Mouse (Mus musculus): Measurements from ENCODE around the gene Kmt2e. TPM values are rescaled to one million over a fixed set of nuclear protein-coding genes. Genes with fewer than 3 reads are reported as not detected.

Kmt2e gene
- total RNA-seq, 2 experiments from 2014 or later = 70.8 to 85.1 TPM

DNA sequence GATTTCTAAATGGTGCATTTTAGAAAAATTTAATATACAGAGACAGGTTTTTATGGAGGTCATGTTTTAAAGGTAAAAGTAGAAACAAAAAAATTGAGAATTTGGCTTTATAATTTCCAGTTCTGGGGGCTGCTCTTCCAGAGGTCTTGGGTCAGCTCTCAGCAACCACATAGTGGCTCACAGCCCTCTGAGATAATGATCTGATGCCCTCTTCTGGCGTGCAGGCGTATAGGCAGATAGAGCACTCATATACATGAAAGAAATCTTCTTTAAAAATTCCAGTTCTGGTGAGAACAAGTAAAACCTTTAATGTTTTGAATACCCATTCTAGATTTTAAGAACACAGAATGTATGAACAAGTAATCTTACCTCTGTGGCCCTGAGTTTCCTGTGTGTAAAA, 56.6 kb downstream of the Kmt2e start:
- ATAC-seq (replicated peaks; ENCODE audit: low FRiP score, poor library complexity, severe bottlenecking) = no peak; the same call in 1 of the 2 replicates

GRCm38 (mm10) chr5:23496396-23496795, 62.2 kb downstream of the Kmt2e start:
- ATAC-seq (replicated peaks; ENCODE audit: low FRiP score, poor library complexity, severe bottlenecking) = no peak

GRCm38 (mm10) chr5:23496933-23497332, 62.7 kb downstream of the Kmt2e start:
- ATAC-seq (replicated peaks; ENCODE audit: low FRiP score, poor library complexity, severe bottlenecking) = no peak

DNA sequence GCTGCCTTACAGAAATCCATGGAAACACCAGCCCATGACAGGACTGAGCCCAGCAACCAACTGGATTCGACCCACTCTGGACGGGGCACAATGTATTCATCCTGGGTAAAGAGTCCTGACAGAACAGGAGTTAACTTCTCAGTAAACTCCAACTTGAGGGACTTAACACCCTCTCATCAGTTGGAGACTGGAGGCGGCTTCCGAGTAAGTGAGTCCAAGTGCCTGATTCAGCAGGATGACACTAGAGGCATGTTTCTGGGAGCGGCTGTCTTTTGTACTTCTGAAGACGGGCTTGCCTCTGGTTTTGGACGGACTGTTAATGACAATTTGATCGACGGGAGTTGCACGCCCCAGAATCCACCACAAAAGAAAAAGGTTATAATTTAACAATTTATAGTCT, 63.7 kb downstream of the Kmt2e start:
- no peak for ATAC-seq (replicated peaks; ENCODE audit: low FRiP score, poor library complexity, severe bottlenecking)

- no peak for ATAC-seq (replicated peaks; ENCODE audit: low FRiP score, poor library complexity, severe bottlenecking)
These were observed 65.0 kb downstream of the Kmt2e start for GRCm38 (mm10) chr5:23499257-23499656.

DNA sequence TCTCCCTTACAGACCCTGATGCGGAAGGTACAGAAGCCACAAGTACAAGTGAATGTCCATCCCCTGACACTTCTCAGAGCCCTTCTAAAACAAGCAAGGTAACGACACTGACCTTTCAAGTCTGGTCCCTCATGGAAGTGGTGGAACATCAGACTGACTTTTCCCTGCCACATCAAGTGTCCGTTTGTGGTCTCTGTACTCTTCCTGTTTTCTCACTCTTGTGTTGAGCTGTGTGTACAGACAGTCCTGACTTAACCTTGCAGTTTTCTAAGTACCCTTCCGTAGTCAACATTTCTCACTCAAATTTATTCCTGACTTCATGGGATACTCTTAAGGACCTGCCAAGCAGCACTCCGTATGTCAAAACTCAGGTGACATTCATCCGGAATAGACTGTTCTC, 66.5 kb downstream of the Kmt2e start:
- ATAC-seq (replicated peaks; ENCODE audit: low FRiP score, poor library complexity, severe bottlenecking) = no peak

DNA sequence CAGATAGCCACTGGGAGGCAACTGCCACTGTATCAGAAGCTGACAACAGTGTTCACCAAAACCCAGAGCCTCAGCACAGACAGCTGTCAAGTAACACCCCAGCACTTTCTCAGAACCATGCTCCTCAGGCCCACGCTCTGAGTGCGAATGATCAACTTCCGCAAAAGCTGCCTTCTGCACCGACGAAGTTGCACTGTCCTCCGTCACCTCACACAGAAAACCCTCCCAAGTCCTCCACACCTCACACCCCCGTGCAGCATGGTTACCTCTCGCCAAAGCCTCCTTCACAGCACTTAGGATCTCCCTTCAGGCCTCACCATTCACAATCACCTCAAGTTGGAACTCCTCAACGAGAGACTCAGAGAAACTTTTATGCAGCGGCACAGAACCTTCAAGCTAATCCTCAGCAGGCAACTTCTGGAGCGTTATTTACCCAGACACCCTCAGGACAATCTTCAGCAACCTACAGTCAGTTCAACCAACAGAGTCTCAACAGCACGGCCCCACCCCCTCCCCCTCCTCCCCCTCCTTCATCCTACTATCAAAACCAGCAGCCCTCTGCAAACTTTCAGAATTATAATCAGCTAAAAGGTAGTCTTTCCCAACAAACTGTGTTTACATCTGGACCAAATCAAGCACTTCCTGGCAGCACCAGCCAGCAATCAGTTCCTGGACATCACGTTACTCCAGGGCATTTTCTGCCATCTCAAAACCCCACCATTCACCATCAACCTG, 67.5 kb downstream of the Kmt2e start:
- ATAC-seq (replicated peaks; ENCODE audit: low FRiP score, poor library complexity, severe bottlenecking) = no peak

DNA sequence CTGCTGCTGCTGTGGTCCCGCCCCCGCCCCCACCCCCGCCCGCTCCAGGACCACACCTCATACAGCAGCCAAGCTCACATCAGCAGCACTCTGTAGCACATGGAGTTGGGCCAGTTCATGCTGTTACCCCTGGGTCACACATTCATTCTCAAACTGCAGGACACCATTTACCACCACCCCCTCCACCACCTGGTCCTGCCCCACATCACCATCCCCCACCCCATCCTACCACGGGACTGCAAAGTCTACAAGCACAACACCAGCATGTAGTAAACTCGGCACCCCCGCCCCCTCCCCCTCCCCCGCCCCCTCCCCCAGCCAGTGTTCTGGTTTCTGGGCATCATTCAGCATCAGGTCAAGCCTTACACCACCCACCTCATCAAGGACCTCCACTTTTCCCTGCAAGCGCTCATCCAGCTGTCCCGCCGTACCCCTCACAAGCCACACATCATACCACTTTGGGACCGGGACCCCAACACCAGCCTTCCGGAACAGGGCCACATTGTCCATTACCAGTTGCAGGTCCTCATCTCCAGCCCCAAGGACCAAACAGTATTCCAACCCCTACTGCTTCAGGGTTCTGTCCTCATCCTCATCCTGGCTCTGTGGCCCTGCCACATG, 68.2 kb downstream of the Kmt2e start:
- ATAC-seq (replicated peaks; ENCODE audit: low FRiP score, poor library complexity, severe bottlenecking) = no peak

GRCm38 (mm10) chr5:23505578-23505977, 71.3 kb downstream of the Kmt2e start:
- no peak for ATAC-seq (replicated peaks; ENCODE audit: low FRiP score, poor library complexity, severe bottlenecking)

DNA sequence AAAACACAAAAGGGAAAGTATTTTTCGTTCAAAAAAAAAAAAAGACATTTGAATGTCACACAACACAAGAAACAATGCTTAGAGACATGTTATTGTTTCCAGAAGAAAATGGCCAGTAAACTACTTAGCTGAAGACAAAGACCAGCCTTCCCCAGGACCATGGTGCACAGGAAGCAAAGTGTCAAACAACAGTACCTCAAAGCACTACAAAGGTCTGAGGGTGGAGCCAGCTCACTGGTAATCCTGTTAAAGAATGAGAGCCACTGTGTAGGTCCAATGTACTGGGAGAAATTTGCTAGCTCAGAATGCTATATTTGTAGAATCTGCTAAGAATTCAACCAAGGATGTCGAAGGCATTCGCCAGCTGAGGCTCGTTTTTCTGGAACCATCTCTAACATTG, 73.0 kb downstream of the Kmt2e start:
- ATAC-seq (replicated peaks; ENCODE audit: low FRiP score, poor library complexity, severe bottlenecking) = no peak

GRCm38 (mm10) chr5:23508630-23509029, 74.4 kb downstream of the Kmt2e start:
- no peak for ATAC-seq (replicated peaks; ENCODE audit: low FRiP score, poor library complexity, severe bottlenecking)

DNA sequence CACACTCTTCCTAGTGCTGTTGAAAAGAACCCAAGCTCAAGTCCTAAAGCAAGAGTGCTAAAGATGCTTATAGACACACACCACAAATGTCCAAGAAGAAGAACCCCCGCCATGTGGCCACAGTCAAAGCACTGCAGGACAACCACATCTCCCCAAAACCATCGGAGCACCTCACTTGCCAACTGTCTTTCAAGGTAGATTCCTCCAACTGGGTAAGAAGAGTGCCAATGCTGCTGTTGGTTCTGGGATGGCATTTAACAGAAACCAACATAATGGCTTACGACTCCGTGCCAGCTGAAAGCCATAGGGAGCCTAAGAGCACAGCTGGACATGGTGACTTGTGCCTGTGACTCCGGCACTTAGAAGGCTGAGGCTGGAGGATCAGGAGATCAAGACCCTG, 77.2 kb downstream of the Kmt2e start:
- no peak for ATAC-seq (replicated peaks; ENCODE audit: low FRiP score, poor library complexity, severe bottlenecking)

GRCm38 (mm10) chr5:23512556-23512955, 78.3 kb downstream of the Kmt2e start:
- ATAC-seq (replicated peaks; ENCODE audit: low FRiP score, poor library complexity, severe bottlenecking) = no peak

- no peak for ATAC-seq (replicated peaks; ENCODE audit: low FRiP score, poor library complexity, severe bottlenecking)
These were observed 79.2 kb downstream of the Kmt2e start for GRCm38 (mm10) chr5:23513468-23513867.

DNA sequence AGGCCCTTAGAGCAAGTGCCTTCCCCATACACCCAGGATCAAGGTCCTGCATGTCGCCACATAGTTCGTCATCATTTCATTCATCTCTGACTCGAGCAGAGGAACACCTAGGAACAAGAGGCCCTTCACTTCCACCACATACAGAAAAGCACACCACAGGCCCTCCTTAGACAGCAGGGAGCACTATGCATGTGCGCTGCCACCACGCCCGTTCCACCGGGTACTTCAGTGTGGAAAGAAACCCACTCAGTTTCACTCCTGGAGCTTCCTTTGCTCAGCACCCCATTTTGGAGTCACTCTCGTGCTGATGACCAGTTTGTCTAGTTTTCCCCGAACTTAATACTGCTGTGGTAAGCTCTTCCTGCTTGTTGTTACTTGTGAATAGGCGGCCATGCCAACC, 80.8 kb downstream of the Kmt2e start:
- ATAC-seq (replicated peaks; ENCODE audit: low FRiP score, poor library complexity, severe bottlenecking) = no peak

- no peak for ATAC-seq (replicated peaks; ENCODE audit: low FRiP score, poor library complexity, severe bottlenecking)
These were observed 82.7 kb downstream of the Kmt2e start for GRCm38 (mm10) chr5:23516962-23517361.

GRCm38 (mm10) chr5:23517839-23518238, 83.6 kb downstream of the Kmt2e start:
- ATAC-seq (replicated peaks; ENCODE audit: low FRiP score, poor library complexity, severe bottlenecking) = no peak

DNA sequence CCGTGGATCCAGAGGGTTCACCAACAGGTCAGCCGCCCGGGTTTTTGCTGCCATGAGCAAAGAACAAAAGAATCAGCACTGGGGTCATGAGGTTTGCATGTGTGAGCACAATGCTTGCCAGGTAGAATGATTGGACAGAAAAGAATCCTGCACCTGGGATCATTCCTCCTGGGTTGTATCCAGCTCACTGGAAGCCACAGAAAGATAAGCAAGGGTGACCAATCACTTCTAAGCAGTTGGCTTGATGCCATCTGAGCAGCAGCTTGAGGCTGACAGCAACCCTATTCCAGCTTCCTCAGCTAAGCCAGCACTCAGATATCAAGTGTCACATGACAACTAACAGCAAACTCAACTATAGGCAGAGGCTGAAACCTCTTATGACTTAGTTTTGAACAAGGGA, 84.4 kb downstream of the Kmt2e start:
- no peak for ATAC-seq (replicated peaks; ENCODE audit: low FRiP score, poor library complexity, severe bottlenecking)

- ATAC-seq (replicated peaks; ENCODE audit: low FRiP score, poor library complexity, severe bottlenecking) = no peak
These were observed 85.4 kb downstream of the Kmt2e start for GRCm38 (mm10) chr5:23519679-23520078.

DNA sequence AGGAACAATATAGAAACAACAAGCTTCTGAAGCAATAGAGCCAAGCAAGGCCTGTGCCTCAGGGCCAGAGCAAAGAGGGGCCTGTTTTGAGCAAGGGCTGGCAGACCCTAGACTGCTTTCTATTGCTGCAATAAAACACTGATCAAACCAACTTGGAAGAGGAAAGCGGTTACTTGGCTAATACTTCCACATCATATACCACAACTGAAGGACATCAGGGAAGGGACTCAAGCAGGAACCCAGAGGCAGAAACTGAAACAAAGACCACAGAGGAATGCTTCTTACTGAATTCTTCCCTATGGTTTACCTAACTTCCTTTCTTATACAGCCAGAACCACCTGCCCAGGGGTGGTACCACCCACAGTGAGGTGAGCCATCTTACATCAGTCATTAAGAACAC, 87.4 kb downstream of the Kmt2e start:
- no peak for ATAC-seq (replicated peaks; ENCODE audit: low FRiP score, poor library complexity, severe bottlenecking)

DNA sequence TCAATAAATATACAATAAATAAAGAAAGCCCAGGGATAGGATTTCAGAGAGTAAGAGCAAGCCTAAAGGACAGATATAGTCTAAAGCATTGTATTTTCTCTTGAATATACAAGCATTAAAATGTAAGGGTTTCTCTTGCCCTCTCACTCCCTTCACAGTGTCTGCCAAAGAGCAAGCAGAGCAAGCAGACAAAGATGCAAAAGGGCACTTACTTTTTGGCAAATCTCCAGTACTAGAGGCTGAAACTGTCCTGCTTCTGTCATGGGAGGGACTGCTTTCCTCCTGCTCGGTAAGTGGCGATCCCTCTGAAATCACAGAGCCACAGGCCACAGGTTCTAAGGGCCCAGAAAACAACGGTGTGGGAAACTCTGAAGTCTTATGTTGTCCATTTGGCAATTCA, 89.7 kb downstream of the Kmt2e start:
- no peak for ATAC-seq (replicated peaks; ENCODE audit: low FRiP score, poor library complexity, severe bottlenecking)

GRCm38 (mm10) chr5:23524621-23525020, 90.4 kb downstream of the Kmt2e start:
- ATAC-seq (replicated peaks; ENCODE audit: low FRiP score, poor library complexity, severe bottlenecking) = no peak

All from erythroblast, adult 5-6 weeks (primary cell).